Mouse (Mus musculus) limb, embryonic 13.5 days (tissue): ENCODE results near the gene Gli2. TPM values are rescaled to one million over a fixed set of nuclear protein-coding genes. Genes with fewer than 3 reads are reported as not detected.

ENCODE experiments used
- ATAC-seq: fragments of 200-750 bp; cut with Nextera tagmentation; 2 replicates; pipeline ENCODE4 v1.8.0; 2017; ENCODE audit warnings: low read depth, moderate number of reproducible peaks, moderate TSS enrichment; ENCODE audit not compliant: low FRiP score
- H3K27ac ChIP-seq: fragments of 300-500 bp; sonication (generic); 2 replicates; pipeline ENCODE4 v1.5.1; 2015; ENCODE audit warnings: inconsistent platforms, mild to moderate bottlenecking, moderate library complexity
- H3K27me3 ChIP-seq: fragments of 300-500 bp; sonication (generic); 2 replicates; pipeline ENCODE4 v1.6.1; 2015; ENCODE audit warnings: mild to moderate bottlenecking, inconsistent platforms
- H3K36me3 ChIP-seq: fragments of 300-500 bp; sonication (generic); 2 replicates; pipeline ENCODE4 v1.6.1; 2015; ENCODE audit warnings: inconsistent platforms, mild to moderate bottlenecking, moderate library complexity
- H3K4me1 ChIP-seq: fragments of 300-500 bp; sonication (generic); 2 replicates; pipeline ENCODE4 v1.6.1; 2015; ENCODE audit warnings: inconsistent platforms
- H3K4me2 ChIP-seq: fragments of 300-500 bp; sonication (generic); replicated peaks from 2 replicates; pipeline ENCODE4 v1.6.1; 2015; ENCODE audit warnings: inconsistent platforms, mild to moderate bottlenecking, moderate library complexity
- H3K4me3 ChIP-seq: fragments of 300-500 bp; sonication (generic); 2 replicates; pipeline ENCODE4 v1.5.1; 2015; ENCODE audit warnings: moderate library complexity, mild to moderate bottlenecking, inconsistent platforms
- H3K9ac ChIP-seq: fragments of 300-500 bp; sonication (generic); 2 replicates; pipeline ENCODE4 v1.6.1; 2015; ENCODE audit warnings: mild to moderate bottlenecking, inconsistent platforms
- H3K9me3 ChIP-seq: fragments of 300-500 bp; sonication (generic); 2 replicates; pipeline ENCODE4 v1.6.1; 2016; ENCODE audit warnings: inconsistent platforms
- WGBS: fragments of 180-500 bp; shearing (Covaris S2); methylation state at CpG from one replicate; pipeline ENCODE4 v1.1.7; 2015; 5-methylcytosine and 5-hydroxymethylcytosine counted together
- microRNA-seq: library from miRNA; unstranded; fragments of <30 nt; microRNA quantifications from one replicate; pipeline ENCODE4, GENCODE M21; 2016
- polyA plus RNA-seq: library from polyadenylated mRNA; unstranded; fragments of >200 nt; fragmentation: Nextera tagmentation; extraction: Ambion mirVana; gene quantifications from 2 replicates; pipeline ENCODE4 v1.2.1, GENCODE M21; 2015

The Gli2 gene
- polyA plus RNA-seq, 1 experiment from 2014 or later: 18.2 TPM

- Histone ChIP-seq H3K27ac (peak overlapping the region; percentile 84), H3K4me1 (peaks cover 26% of the 10 kb centered on the region), H3K4me2 (no peak overlapping the region), H3K9me3 (peaks cover 6% of the 10 kb centered on the region; the same call in 1 of the 2 replicates), H3K4me3 (no peak overlapping the region), H3K27me3 (0 out of 2 replicates have a peak, but pooled peaks cover 3% of the 10 kb centered on the region), H3K36me3 (no peaks in the 10 kb centered on the region), H3K9ac (no peak overlapping the region)
- 12% methylated on average over 7 of the region's 7 CpGs for WGBS
- peak; percentile 76 for ATAC-seq
Observed at GRCm38 (mm10) chr1:118799322-118800116, 253.9 kb downstream of the Gli2 start.

GRCm38 (mm10) chr1:118795415-118796167 lies 257.8 kb downstream of the Gli2 start:
- ATAC-seq: no peak
- no peak overlapping the region for H3K27ac ChIP-seq
- H3K4me2 ChIP-seq: no peak overlapping the region
- H3K36me3 ChIP-seq: no peaks in the 10 kb centered on the region
- H3K9me3 ChIP-seq: peaks cover 6% of the 10 kb centered on the region; the same call in 1 of the 2 replicates
- 0 out of 2 replicates have a peak, but pooled peaks cover 3% of the 10 kb centered on the region for H3K27me3 ChIP-seq
- no peak overlapping the region for H3K4me3 ChIP-seq
- 77% methylated on average over 18 of the region's 18 CpGs for WGBS
- H3K9ac ChIP-seq: no peak overlapping the region
- peaks cover 20% of the 10 kb centered on the region for H3K4me1 ChIP-seq

GRCm38 (mm10) chr1:118789871-118790270 lies 263.5 kb downstream of the Gli2 start:
- Histone ChIP-seq H3K4me3 (no peak overlapping the region), H3K27ac (peak overlapping the region; percentile 22; the same call in 1 of the 2 replicates), H3K4me2 (no peak overlapping the region), H3K36me3 (no peaks in the 10 kb centered on the region), H3K27me3 (no peaks in the 10 kb centered on the region), H3K9ac (no peak overlapping the region), H3K9me3 (no peaks in the 10 kb centered on the region; the same call in 1 of the 2 replicates), H3K4me1 (peaks cover 26% of the 10 kb centered on the region)
- 55% methylated on average over 2 of the region's 2 CpGs for WGBS
- no peak for ATAC-seq

- Histone ChIP-seq H3K27ac (peak overlapping the region; percentile 22; the same call in 1 of the 2 replicates), H3K4me3 (no peak overlapping the region), H3K36me3 (no peaks in the 10 kb centered on the region), H3K27me3 (no peaks in the 10 kb centered on the region), H3K9me3 (no peaks in the 10 kb centered on the region; the same call in 1 of the 2 replicates), H3K4me1 (peaks cover 26% of the 10 kb centered on the region), H3K9ac (no peak overlapping the region; the same call in 1 of the 2 replicates), H3K4me2 (no peak overlapping the region)
- ATAC-seq: no peak
- WGBS: 38% methylated on average over 3 of the region's 3 CpGs
Observed at GRCm38 (mm10) chr1:118789468-118789867, 264.0 kb downstream of the Gli2 start.

- ATAC-seq: no peak
- no peak overlapping the region for H3K9ac ChIP-seq
- H3K4me1 ChIP-seq: peaks cover 26% of the 10 kb centered on the region
- no peaks in the 10 kb centered on the region for H3K36me3 ChIP-seq
- H3K4me3 ChIP-seq: no peak overlapping the region
- H3K27ac ChIP-seq: no peak overlapping the region
- no peaks in the 10 kb centered on the region for H3K27me3 ChIP-seq
- H3K9me3 ChIP-seq: no peaks in the 10 kb centered on the region; the same call in 1 of the 2 replicates
- WGBS: 71% methylated on average over 5 of the region's 5 CpGs
- H3K4me2 ChIP-seq: no peak overlapping the region
Observed at GRCm38 (mm10) chr1:118788813-118789212, 264.6 kb downstream of the Gli2 start.

GRCm38 (mm10) chr1:118787486-118787885 lies 265.9 kb downstream of the Gli2 start:
- no peaks in the 10 kb centered on the region for H3K36me3 ChIP-seq
- H3K27ac ChIP-seq: no peak overlapping the region
- H3K4me1 ChIP-seq: peaks cover 26% of the 10 kb centered on the region
- H3K4me2 ChIP-seq: no peak overlapping the region
- 71% methylated on average over 3 of the region's 3 CpGs for WGBS
- no peak overlapping the region for H3K4me3 ChIP-seq
- H3K9me3 ChIP-seq: no peaks in the 10 kb centered on the region; the same call in 1 of the 2 replicates
- ATAC-seq: no peak
- no peak overlapping the region for H3K9ac ChIP-seq
- H3K27me3 ChIP-seq: no peaks in the 10 kb centered on the region

Small RNA genes lying within 50 kb of the gene (microRNA-seq; reads per million reads assigned to microRNA genes)
- not detected for gene Mir6346
